Mouse (Mus musculus): ENCODE data around the gene Stpg2. TPM values are rescaled to one million over a fixed set of nuclear protein-coding genes. Genes with fewer than 3 reads are reported as not detected.

The Stpg2 gene
- total RNA-seq, 2 experiments from 2014 or later: not detected

- intact Hi-C loops (cut with DNase I): no loop called here
- DNase-seq: no peak
Measured at GRCm38 (mm10) chr3:139728751-139729150, 523.3 kb downstream of the Stpg2 start.

GRCm38 (mm10) chr3:139729248-139729647 is 523.8 kb downstream of the Stpg2 start:
- intact Hi-C loops (cut with DNase I): no loop called here
- DNase-seq: no peak

GRCm38 (mm10) chr3:139733156-139733555 is 527.7 kb downstream of the Stpg2 start:
- intact Hi-C loops (cut with DNase I): no loop called here

GRCm38 (mm10) chr3:139739388-139739787 is 533.9 kb downstream of the Stpg2 start:
- intact Hi-C loops (cut with DNase I): no loop called here
- DNase-seq: no peak

More at GRCm38 (mm10) chr3:139733156-139733555, 527.7 kb downstream of the Stpg2 start:
- DNase-seq: no peak

Other genes starting within 250 kb of the Stpg2 start
- 10 to 100 TPM; 43.6 to 45.0 TPM for gene Rap1gds1, start 130.5 kb upstream of the Stpg2 start, total RNA-seq (2021)

All from heart, postnatal 10 days (tissue).